Mouse (Mus musculus) neural tube, embryonic 11.5 days (tissue): Measurements from ENCODE around the gene Acot7. TPM values are rescaled to one million over a fixed set of nuclear protein-coding genes. Genes with fewer than 3 reads are reported as not detected.

Experiments
- ATAC-seq: fragments of 200-750 bp; cut with Nextera tagmentation; 2 replicates; pipeline ENCODE4 v1.8.0; 2017; ENCODE audit warnings: moderate number of reproducible peaks, mild to moderate bottlenecking, moderate TSS enrichment, moderate library complexity; ENCODE audit not compliant: insufficient read depth, low FRiP score, low TSS enrichment
- DNase-seq: peaks from one replicate; pipeline ENCODE4 v3.0.0-alpha.2; 2015; ENCODE audit warnings: low spot score
- H3K27ac ChIP-seq: fragments of 300-500 bp; sonication (generic); 2 replicates; pipeline ENCODE4 v1.5.1; 2014; ENCODE audit warnings: low read depth, mild to moderate bottlenecking, low read length
- H3K27me3 ChIP-seq: fragments of 300-500 bp; sonication (generic); 2 replicates; pipeline ENCODE4 v1.6.1; 2014; ENCODE audit warnings: mild to moderate bottlenecking, low read length, mixed read lengths; ENCODE audit not compliant: control insufficient read depth, insufficient read depth
- H3K36me3 ChIP-seq: fragments of 300-500 bp; sonication (generic); 2 replicates; pipeline ENCODE4 v1.6.1; 2014; ENCODE audit warnings: mild to moderate bottlenecking, low read length, moderate library complexity, mixed read lengths; ENCODE audit not compliant: control insufficient read depth, insufficient read depth
- H3K4me1 ChIP-seq: fragments of 300-500 bp; sonication (generic); 2 replicates; pipeline ENCODE4 v1.6.1; 2014; ENCODE audit warnings: low read length, mixed read lengths; ENCODE audit not compliant: control insufficient read depth, insufficient read depth
- H3K4me2 ChIP-seq: fragments of 300-500 bp; sonication (generic); 2 replicates; pipeline ENCODE4 v1.6.1; 2014; ENCODE audit warnings: low read depth, mild to moderate bottlenecking, moderate library complexity
- H3K4me3 ChIP-seq: fragments of 300-500 bp; sonication (generic); 2 replicates; pipeline ENCODE4 v1.5.1; 2014; ENCODE audit warnings: low read depth, low read length
- H3K9ac ChIP-seq: fragments of 300-500 bp; sonication (generic); 2 replicates; pipeline ENCODE4 v1.6.1; 2014; ENCODE audit warnings: mild to moderate bottlenecking, low read length
- H3K9me3 ChIP-seq: fragments of 300-500 bp; sonication (generic); 2 replicates; pipeline ENCODE4 v1.6.1; 2016; ENCODE audit warnings: low read length; ENCODE audit not compliant: control insufficient read depth
- WGBS: fragments of 180-500 bp; shearing (Covaris S2); extraction: QIAGEN DNeasy Blood & Tissue Kit; methylation state at CpG from one replicate; pipeline ENCODE4 v1.1.7; 2014; 5-methylcytosine and 5-hydroxymethylcytosine counted together
- polyA plus RNA-seq: library from polyadenylated mRNA; unstranded; fragments of >200 nt; fragmentation: Nextera tagmentation; extraction: Ambion mirVana; gene quantifications from 2 replicates; pipeline ENCODE4 v1.2.1, GENCODE M21; 2014

Gene Acot7
- polyA plus RNA-seq, 1 experiment from 2014 or later: 173 TPM

- ATAC-seq: no peak
- 90% methylated on average over 7 of the region's 7 CpGs for WGBS
Measured at GRCm38 (mm10) chr4:152231326-152231725, 53.4 kb downstream of the Acot7 start.

GRCm38 (mm10) chr4:152232411-152232903 is 54.5 kb downstream of the Acot7 start:
- no peak overlapping the region for H3K4me3 ChIP-seq
- no peaks in the 10 kb centered on the region for H3K4me1 ChIP-seq
- DNase-seq: no peak
- 88% methylated on average over 4 of the region's 4 CpGs for WGBS
- no peaks in the 10 kb centered on the region for H3K36me3 ChIP-seq
- H3K27ac ChIP-seq: no peak overlapping the region
- no peak overlapping the region for H3K4me2 ChIP-seq
- no peaks in the 10 kb centered on the region for H3K9me3 ChIP-seq
- no peak for ATAC-seq
- H3K9ac ChIP-seq: no peak overlapping the region
- H3K27me3 ChIP-seq: no peaks in the 10 kb centered on the region

More at GRCm38 (mm10) chr4:152231326-152231725, 53.4 kb downstream of the Acot7 start:
- H3K4me2 ChIP-seq: no peak overlapping the region
- no peaks in the 10 kb centered on the region for H3K27me3 ChIP-seq
- H3K36me3 ChIP-seq: no peaks in the 10 kb centered on the region
- no peak for DNase-seq
- no peak overlapping the region for H3K9ac ChIP-seq
- no peak overlapping the region for H3K27ac ChIP-seq
- no peaks in the 10 kb centered on the region for H3K9me3 ChIP-seq
- no peaks in the 10 kb centered on the region for H3K4me1 ChIP-seq
- no peak overlapping the region for H3K4me3 ChIP-seq

GRCm38 (mm10) chr4:152239974-152240373 is 62.0 kb downstream of the Acot7 start:
- Histone ChIP-seq H3K4me3 (no peak overlapping the region), H3K4me1 (no peaks in the 10 kb centered on the region), H3K4me2 (no peak overlapping the region), H3K27ac (no peak overlapping the region), H3K36me3 (no peaks in the 10 kb centered on the region; the same call in 1 of the 2 replicates), H3K9ac (no peak overlapping the region), H3K9me3 (no peaks in the 10 kb centered on the region), H3K27me3 (no peaks in the 10 kb centered on the region)
- WGBS: 84% methylated on average over 4 of the region's 4 CpGs
- no peak for DNase-seq
- ATAC-seq: no peak

GRCm38 (mm10) chr4:152243241-152243891 is 65.4 kb downstream of the Acot7 start:
- H3K4me3 ChIP-seq: no peak overlapping the region
- no peak overlapping the region for H3K27ac ChIP-seq
- no peaks in the 10 kb centered on the region for H3K27me3 ChIP-seq
- H3K36me3 ChIP-seq: no peaks in the 10 kb centered on the region; the same call in 1 of the 2 replicates
- ATAC-seq (no peak), DNase-seq (no peak)
- no peak overlapping the region for H3K4me2 ChIP-seq
- 94% methylated on average over 9 of the region's 9 CpGs for WGBS
- no peak overlapping the region for H3K9ac ChIP-seq
- H3K4me1 ChIP-seq: no peaks in the 10 kb centered on the region
- no peaks in the 10 kb centered on the region for H3K9me3 ChIP-seq

- Histone ChIP-seq H3K9ac (no peak overlapping the region), H3K4me1 (no peaks in the 10 kb centered on the region), H3K27me3 (no peaks in the 10 kb centered on the region), H3K9me3 (no peaks in the 10 kb centered on the region), H3K36me3 (no peaks in the 10 kb centered on the region; the same call in 1 of the 2 replicates), H3K27ac (no peak overlapping the region), H3K4me2 (no peak overlapping the region), H3K4me3 (no peak overlapping the region)
- DNase-seq (no peak), ATAC-seq (no peak)
- 89% methylated on average over 8 of the region's 8 CpGs for WGBS
Measured at GRCm38 (mm10) chr4:152243969-152244368, 66.0 kb downstream of the Acot7 start.

- H3K9ac ChIP-seq: no peak overlapping the region
- no peaks in the 10 kb centered on the region for H3K4me1 ChIP-seq
- DNase-seq (no peak), ATAC-seq (no peak)
- no peak overlapping the region for H3K27ac ChIP-seq
- no peaks in the 10 kb centered on the region; the same call in 1 of the 2 replicates for H3K36me3 ChIP-seq
- no peak overlapping the region for H3K4me3 ChIP-seq
- H3K27me3 ChIP-seq: no peaks in the 10 kb centered on the region
- H3K4me2 ChIP-seq: no peak overlapping the region
- 90% methylated on average over 11 of the region's 11 CpGs for WGBS
- H3K9me3 ChIP-seq: no peaks in the 10 kb centered on the region
Measured at GRCm38 (mm10) chr4:152244545-152245522, 66.9 kb downstream of the Acot7 start.

- H3K4me2 ChIP-seq: no peak overlapping the region
- H3K4me1 ChIP-seq: no peaks in the 10 kb centered on the region
- no peaks in the 10 kb centered on the region for H3K27me3 ChIP-seq
- no peak overlapping the region for H3K9ac ChIP-seq
- ATAC-seq (no peak), DNase-seq (no peak)
- H3K36me3 ChIP-seq: no peaks in the 10 kb centered on the region; the same call in 1 of the 2 replicates
- H3K4me3 ChIP-seq: no peak overlapping the region
- H3K27ac ChIP-seq: no peak overlapping the region
- WGBS: 85% methylated on average over 6 of the region's 6 CpGs
- H3K9me3 ChIP-seq: no peaks in the 10 kb centered on the region
Measured at GRCm38 (mm10) chr4:152246011-152246410, 68.1 kb downstream of the Acot7 start.

- H3K9me3 ChIP-seq: no peaks in the 10 kb centered on the region
- H3K27ac ChIP-seq: no peak overlapping the region
- H3K4me1 ChIP-seq: no peaks in the 10 kb centered on the region
- DNase-seq (no peak), ATAC-seq (no peak)
- no peaks in the 10 kb centered on the region; the same call in 1 of the 2 replicates for H3K36me3 ChIP-seq
- no peak overlapping the region for H3K4me3 ChIP-seq
- no peaks in the 10 kb centered on the region for H3K27me3 ChIP-seq
- WGBS: 86% methylated on average over 3 of the region's 3 CpGs
- no peak overlapping the region for H3K9ac ChIP-seq
- no peak overlapping the region for H3K4me2 ChIP-seq
Measured at GRCm38 (mm10) chr4:152247195-152247594, 69.3 kb downstream of the Acot7 start.
